In genomic region chr17:56740118-56740787, GRCm38 (mm10) we compare ENCODE assay signal across 31 mouse cellular contexts. TPM values are rescaled to one million over a fixed set of nuclear protein-coding genes. Genes with fewer than 3 reads are reported as not detected.
DNase-seq lines count a peak whose midpoint lies in the region; ATAC-seq lines count a peak whose summit lies in the region.
"Had no signal": no experiment of that assay in that cellular context is flagged by ENCODE, and none has a peak within 500 bp of the region (broad histone marks: within the 10 kb centered on the region; RNA-seq: fewer than 3 reads in every experiment).

No protein-coding gene starts in this region.

- no peak overlapping the region for H3K9ac ChIP-seq in heart, embryonic 14.5 days (ENCODE audit: low read length)
- no peak overlapping the region for H3K9ac ChIP-seq in midbrain, embryonic 11.5 days (ENCODE audit: low read length)
- no peak overlapping the region for H3K9ac ChIP-seq in midbrain, embryonic 14.5 days (replicated peaks; ENCODE audit: low read length)
- H3K9ac ChIP-seq: embryonic facial prominence, embryonic 13.5 days; forebrain, embryonic 12.5 days; forebrain, embryonic 15.5 days; hindbrain, embryonic 14.5 days had no signal

- no peak overlapping the region for H3K27ac ChIP-seq in heart, embryonic 10.5 days
- peak overlapping the region; percentile 78 to 80 for H3K27ac ChIP-seq in heart, embryonic 14.5 days (replicated peaks in 1 of 2; ENCODE audit: control insufficient read depth in 1 of 2, insufficient read depth in 1 of 2, low read depth in 2 of 2, low read length in 2 of 2)
- no peak overlapping the region for H3K27ac ChIP-seq in midbrain, embryonic 11.5 days (ENCODE audit: low read depth, low read length)
- H3K27ac ChIP-seq in midbrain, embryonic 14.5 days (replicated peaks; ENCODE audit: low read depth, low read length) = no peak overlapping the region
- H3K27ac ChIP-seq: embryonic facial prominence, embryonic 10.5 days; embryonic facial prominence, embryonic 13.5 days; forebrain, embryonic 12.5 days; forebrain, embryonic 15.5 days; hindbrain, embryonic 14.5 days; hindbrain, postnatal 0 days had no signal

- H3K4me1 ChIP-seq in heart, embryonic 10.5 days = peaks cover 14% of the 10 kb centered on the region
- peaks cover 15 to 23% of the 10 kb centered on the region in 2 experiments for H3K4me1 ChIP-seq in heart, embryonic 14.5 days (ENCODE audit: control insufficient read depth in 2 of 2, insufficient read depth in 2 of 2, low read length in 2 of 2)
- H3K4me1 ChIP-seq in midbrain, embryonic 11.5 days (ENCODE audit: control insufficient read depth, insufficient read depth, low read length) = no peaks in the 10 kb centered on the region
- no peaks in the 10 kb centered on the region for H3K4me1 ChIP-seq in midbrain, embryonic 14.5 days (ENCODE audit: control insufficient read depth, insufficient read depth, low read length)
- H3K4me1 ChIP-seq: forebrain, embryonic 12.5 days; forebrain, embryonic 15.5 days had no signal

- no peak overlapping the region for H3K4me3 ChIP-seq in heart, embryonic 10.5 days
- no peak overlapping the region for H3K4me3 ChIP-seq in heart, embryonic 14.5 days (ENCODE audit: control insufficient read depth in 1 of 2, insufficient read depth in 1 of 2, low read depth in 1 of 2, low read length in 2 of 2)
- H3K4me3 ChIP-seq in midbrain, embryonic 11.5 days (ENCODE audit: low read depth, low read length) = no peak overlapping the region
- H3K4me3 ChIP-seq in midbrain, embryonic 14.5 days (replicated peaks; ENCODE audit: low read depth, low read length) = no peak overlapping the region
- H3K4me3 ChIP-seq: embryonic facial prominence, embryonic 10.5 days; embryonic facial prominence, embryonic 13.5 days; erythroblast, embryonic 14.5 days; forebrain, embryonic 12.5 days; forebrain, embryonic 15.5 days had no signal

- peaks cover 37% of the 10 kb centered on the region for H3K27me3 ChIP-seq in heart, embryonic 10.5 days (ENCODE audit: insufficient read depth, poor library complexity, severe bottlenecking)
- H3K27me3 ChIP-seq in heart, embryonic 14.5 days (ENCODE audit: control insufficient read depth, insufficient read depth, low read length) = no peaks in the 10 kb centered on the region; the same call in 1 of the 2 replicates
- H3K27me3 ChIP-seq in midbrain, embryonic 11.5 days (ENCODE audit: control insufficient read depth, insufficient read depth, low read length) = no peaks in the 10 kb centered on the region
- H3K27me3 ChIP-seq in midbrain, embryonic 14.5 days (ENCODE audit: control insufficient read depth, insufficient read depth, low read length) = no peaks in the 10 kb centered on the region
- H3K27me3 ChIP-seq: embryonic facial prominence, embryonic 13.5 days; forebrain, embryonic 15.5 days had no signal

- 60% methylated on average over 17 of the region's 17 CpGs for WGBS in heart, embryonic 10.5 days
- 29% methylated on average over 17 of the region's 17 CpGs for WGBS in heart, embryonic 14.5 days
- WGBS in midbrain, embryonic 11.5 days = 85% methylated on average over 17 of the region's 17 CpGs
- 86% methylated on average over 17 of the region's 17 CpGs for WGBS in midbrain, embryonic 14.5 days

- peak; percentile 84 for ATAC-seq in heart, embryonic 14.5 days (ENCODE audit: insufficient number of reproducible peaks, insufficient read depth, low FRiP score, low read depth)
- no peak for ATAC-seq in midbrain, embryonic 11.5 days (ENCODE audit: low FRiP score)
- no peak for ATAC-seq in midbrain, embryonic 14.5 days (ENCODE audit: low FRiP score, low TSS enrichment)
- ATAC-seq in megakaryocyte, adult 5-6 weeks (ENCODE audit: poor library complexity, severe bottlenecking) = no peak
- ATAC-seq: forebrain, embryonic 15.5 days; hindbrain, postnatal 0 days; inflammation-experienced regulatory T-cells, adult 6 months; intestine, embryonic 16.5 days; Patski had no signal

- peak overlapping the region; percentile 18; the same call in 1 of the 2 replicates for H3K4me2 ChIP-seq in heart, embryonic 14.5 days (ENCODE audit: low read length)
- no peak overlapping the region for H3K4me2 ChIP-seq in midbrain, embryonic 11.5 days
- no peak overlapping the region for H3K4me2 ChIP-seq in midbrain, embryonic 14.5 days (ENCODE audit: low read length)
- H3K4me2 ChIP-seq: embryonic facial prominence, embryonic 13.5 days; forebrain, embryonic 12.5 days; forebrain, embryonic 15.5 days; hindbrain, embryonic 14.5 days had no signal

- H3K36me3 ChIP-seq in heart, embryonic 10.5 days = no peaks in the 10 kb centered on the region
- H3K36me3 ChIP-seq in heart, embryonic 14.5 days (ENCODE audit: control insufficient read depth, insufficient read depth, low read length) = no peaks in the 10 kb centered on the region
- no peaks in the 10 kb centered on the region for H3K36me3 ChIP-seq in midbrain, embryonic 11.5 days (ENCODE audit: control insufficient read depth, insufficient read depth, low read length)
- no peaks in the 10 kb centered on the region for H3K36me3 ChIP-seq in midbrain, embryonic 14.5 days (ENCODE audit: control insufficient read depth, insufficient read depth, low read length)
- H3K36me3 ChIP-seq: embryonic facial prominence, embryonic 10.5 days; embryonic facial prominence, embryonic 13.5 days; forebrain, embryonic 12.5 days; forebrain, embryonic 15.5 days; G1E had no signal

- no peaks in the 10 kb centered on the region for H3K9me3 ChIP-seq in heart, embryonic 10.5 days
- no peaks in the 10 kb centered on the region for H3K9me3 ChIP-seq in heart, embryonic 14.5 days (ENCODE audit: control insufficient read depth, low read length)
- H3K9me3 ChIP-seq in midbrain, embryonic 11.5 days (ENCODE audit: control insufficient read depth, low read length) = no peaks in the 10 kb centered on the region
- H3K9me3 ChIP-seq in midbrain, embryonic 14.5 days (ENCODE audit: control insufficient read depth, low read length) = no peaks in the 10 kb centered on the region
- H3K9me3 ChIP-seq: embryonic facial prominence, embryonic 10.5 days; embryonic facial prominence, embryonic 13.5 days; forebrain, embryonic 12.5 days; forebrain, embryonic 15.5 days had no signal

- DNase-seq in heart, adult 9 months (ENCODE audit: low spot score in 2 of 2) = peak; percentile 39 to 49
- no peak for DNase-seq in heart, embryonic 10.5 days (ENCODE audit: low spot score)
- no peak for DNase-seq in heart, adult 8-10 months (ENCODE audit: low spot score)
- DNase-seq in midbrain, embryonic 11.5 days (ENCODE audit: low spot score, missing footprints) = peak; percentile 54
- no peak for DNase-seq in midbrain, embryonic 14.5 days
- DNase-seq in heart, postnatal 10 days = peak; percentile 77 to 82
- DNase-seq: adrenal gland, adult 2 months; adrenal gland, postnatal 25 days; B cell, adult 2 months; cerebellum, adult 11-12 months; cerebellum, adult 8-10 months; cerebellum, postnatal 10 days; cerebellum, postnatal 36 days; embryo, embryonic 11 days; gastrocnemius, postnatal 36 days; kidney, adult 18-20 months; kidney, adult 9 months had no signal

- intact Hi-C loops in heart, postnatal 10 days (cut with DNase I) = no loop called here

RNA-seq across cellular contexts. Expression of gene Nrtn, which starts 17.1 kb away (rescaled TPM):
- polyA plus RNA-seq in heart, embryonic 10.5 days (2016; fragmentation: Nextera tagmentation; extraction: Ambion mirVana) = 3.3 and 7.4 TPM in 2 replicates
- polyA plus RNA-seq in heart, embryonic 14.5 days (2014; fragmentation: Nextera tagmentation; extraction: Ambion mirVana) = 31.0 and 31.5 TPM in 2 replicates
- 10 to 100 TPM; 22.4 to 26.7 (median 24.6) TPM for total RNA-seq in heart, adult 8-10 months (2022)
- polyA plus RNA-seq in midbrain, embryonic 11.5 days (2014; fragmentation: Nextera tagmentation; extraction: Ambion mirVana) = 7.4 and 9.1 TPM in 2 replicates
- 4.4 and 7.3 TPM in 2 replicates for polyA plus RNA-seq in midbrain, embryonic 14.5 days (2014; fragmentation: Nextera tagmentation; extraction: Ambion mirVana)
- total RNA-seq in heart, postnatal 10 days (2021) = 10 to 100 TPM; 19.0 to 21.0 TPM
- total RNA-seq in megakaryocyte, adult 5-6 weeks (2015) = not detected in 2 replicates
- not detected in 2 replicates for total RNA-seq in megakaryocyte, adult 5-6 weeks (2017)
- total RNA-seq: G1E; granulocyte monocyte progenitor cell, adult 5-6 weeks had no signal
- polyA plus RNA-seq: G1E; inflammation-experienced regulatory T-cells, adult 6 months had no signal

RNA-seq across cellular contexts. Expression of gene Vmac, which starts 22.4 kb away (rescaled TPM):
- 10.2 and 12.7 TPM in 2 replicates for polyA plus RNA-seq in heart, embryonic 10.5 days (2016; fragmentation: Nextera tagmentation; extraction: Ambion mirVana)
- polyA plus RNA-seq in heart, embryonic 14.5 days (2014; fragmentation: Nextera tagmentation; extraction: Ambion mirVana) = 17.7 TPM in 2 replicates
- 1 to 10 TPM; 3.2 to 7.1 (median 6.0) TPM for total RNA-seq in heart, adult 8-10 months (2022)
- polyA plus RNA-seq in midbrain, embryonic 11.5 days (2014; fragmentation: Nextera tagmentation; extraction: Ambion mirVana) = 13.1 and 15.0 TPM in 2 replicates
- 17.6 and 18.5 TPM in 2 replicates for polyA plus RNA-seq in midbrain, embryonic 14.5 days (2014; fragmentation: Nextera tagmentation; extraction: Ambion mirVana)
- 1 to 10 TPM; 5.4 to 9.8 TPM for total RNA-seq in heart, postnatal 10 days (2021)
- total RNA-seq in megakaryocyte, adult 5-6 weeks (2015) = 3.6 and 4.1 TPM in 2 replicates
- 2.7 and 2.8 TPM in 2 replicates for total RNA-seq in megakaryocyte, adult 5-6 weeks (2017)

RNA-seq across cellular contexts. Expression of gene Ndufa11, which starts 22.7 kb away (rescaled TPM):
- polyA plus RNA-seq in heart, embryonic 10.5 days (2016; fragmentation: Nextera tagmentation; extraction: Ambion mirVana) = 518 and 632 TPM in 2 replicates
- 1,100 and 1,119 TPM in 2 replicates for polyA plus RNA-seq in heart, embryonic 14.5 days (2014; fragmentation: Nextera tagmentation; extraction: Ambion mirVana)
- total RNA-seq in heart, adult 8-10 months (2022) = 100 to 1,000 TPM; 804 to 980 (median 857) TPM
- polyA plus RNA-seq in midbrain, embryonic 11.5 days (2014; fragmentation: Nextera tagmentation; extraction: Ambion mirVana) = 323 and 337 TPM in 2 replicates
- 478 and 643 TPM in 2 replicates for polyA plus RNA-seq in midbrain, embryonic 14.5 days (2014; fragmentation: Nextera tagmentation; extraction: Ambion mirVana)
- 100 to 1,000 TPM; 794 to 859 TPM for total RNA-seq in heart, postnatal 10 days (2021)
- total RNA-seq in megakaryocyte, adult 5-6 weeks (2015) = 108 and 113 TPM in 2 replicates
- total RNA-seq in megakaryocyte, adult 5-6 weeks (2017) = 77.8 and 92.8 TPM in 2 replicates

RNA-seq across cellular contexts. Expression of gene Dus3l, which starts 24.3 kb away (rescaled TPM):
- polyA plus RNA-seq in heart, embryonic 10.5 days (2016; fragmentation: Nextera tagmentation; extraction: Ambion mirVana) = 39.6 and 41.4 TPM in 2 replicates
- polyA plus RNA-seq in heart, embryonic 14.5 days (2014; fragmentation: Nextera tagmentation; extraction: Ambion mirVana) = 28.8 and 31.3 TPM in 2 replicates
- total RNA-seq in heart, adult 8-10 months (2022) = 10 to 100 TPM; 15.6 to 18.5 (median 16.6) TPM
- polyA plus RNA-seq in midbrain, embryonic 11.5 days (2014; fragmentation: Nextera tagmentation; extraction: Ambion mirVana) = 31.5 and 34.6 TPM in 2 replicates
- 72.8 and 73.7 TPM in 2 replicates for polyA plus RNA-seq in midbrain, embryonic 14.5 days (2014; fragmentation: Nextera tagmentation; extraction: Ambion mirVana)
- 10 to 100 TPM; 21.0 to 23.0 TPM for total RNA-seq in heart, postnatal 10 days (2021)
- total RNA-seq in megakaryocyte, adult 5-6 weeks (2015) = 8.4 and 8.7 TPM in 2 replicates
- total RNA-seq in megakaryocyte, adult 5-6 weeks (2017) = 10.5 and 14.6 TPM in 2 replicates

RNA-seq across cellular contexts. Expression of gene Prr22, which starts 29.8 kb away (rescaled TPM):
- polyA plus RNA-seq in heart, embryonic 10.5 days (2016; fragmentation: Nextera tagmentation; extraction: Ambion mirVana) = 1.3 and 2.1 TPM in 2 replicates
- polyA plus RNA-seq in heart, embryonic 14.5 days (2014; fragmentation: Nextera tagmentation; extraction: Ambion mirVana) = 0.96 and 1.2 TPM in 2 replicates
- under 1 TPM; 0.31 to 0.60 (median 0.43) TPM for total RNA-seq in heart, adult 8-10 months (2022)
- polyA plus RNA-seq in midbrain, embryonic 11.5 days (2014; fragmentation: Nextera tagmentation; extraction: Ambion mirVana) = 0.54 and 1.0 TPM in 2 replicates
- polyA plus RNA-seq in midbrain, embryonic 14.5 days (2014; fragmentation: Nextera tagmentation; extraction: Ambion mirVana) = 0.63 and 0.78 TPM in 2 replicates
- under 1 TPM; 0.27 to 0.43 TPM for total RNA-seq in heart, postnatal 10 days (2021)
- total RNA-seq in megakaryocyte, adult 5-6 weeks (2015) = 0.32 and 0.85 TPM in 2 replicates
- not detected in 2 replicates for total RNA-seq in megakaryocyte, adult 5-6 weeks (2017)

Comparison
In these comparisons a context has a peak if more than half of its experiments do, and no peak if none do; other contexts are left out.
1. DNase-seq: peak in heart, adult 9 months (2 of 2), midbrain, embryonic 11.5 days (single experiment) and heart, postnatal 10 days (2 of 2); none in heart, embryonic 10.5 days (single experiment), heart, adult 8-10 months (single experiment) and midbrain, embryonic 14.5 days (single experiment).
2. H3K27ac ChIP-seq: peak in heart, embryonic 14.5 days (2 of 2); none in heart, embryonic 10.5 days (single experiment), midbrain, embryonic 11.5 days (single experiment) and midbrain, embryonic 14.5 days (single experiment).